Mouse (Mus musculus): ENCODE results near the gene Gm20716.

GRCm38 (mm10) chr2:168169800-168170113 lies 60.4 kb downstream of the Gm20716 start:
- TF ChIP-seq GATA1 (IDR thresholded peaks at IDR 0.05; ENCODE audit: low read depth, low read length), result no peak
- TF ChIP-seq CTCF (IDR thresholded peaks at IDR 0.05 in 2 of 3, conservative IDR thresholded peaks at IDR 0.05 in 1 of 3; ENCODE audit: control insufficient read depth in 1 of 3, insufficient read depth in 1 of 3, low read depth in 2 of 3, low read length in 3 of 3, poor library complexity in 1 of 3, severe bottlenecking in 1 of 3), result no peak

Data from MEL (cell line).